Mouse (Mus musculus): ENCODE measurements around the gene Cacna1b. TPM values are rescaled to one million over a fixed set of nuclear protein-coding genes. Genes with fewer than 3 reads are reported as not detected.

The Cacna1b gene
- total and polyA plus RNA-seq, 3 experiments: under 0.01 TPM; not detected in 2

- no peak overlapping the region for H3K4me3 ChIP-seq (ENCODE audit: low read depth, low read length)
- peaks cover 98% of the 10 kb centered on the region for H3K36me3 ChIP-seq (replicated peaks)
- H3K9me3 ChIP-seq (replicated peaks): no peaks in the 10 kb centered on the region
- H3K27me3 ChIP-seq (ENCODE audit: insufficient read depth, low read length): no peaks in the 10 kb centered on the region
- no peaks in the 10 kb centered on the region for H3K4me1 ChIP-seq (ENCODE audit: insufficient read depth, low read depth, low read length)
- DNase-seq (ENCODE audit: low spot score): no peak
- TF ChIP-seq TAL1 (conservative IDR thresholded peaks at IDR 0.05; ENCODE audit: low read depth, low read length): no peak
- TF ChIP-seq GATA2 (IDR thresholded peaks at IDR 0.05; ENCODE audit: borderline replicate concordance, low read depth, low read length): no peak
- no peak for ATAC-seq (ENCODE audit: extremely low read depth, insufficient number of reproducible peaks, low FRiP score, poor library complexity, severe bottlenecking)
Observed at GRCm38 (mm10) chr2:24796833-24797457, 34.0 kb upstream of the Cacna1b start.

GRCm38 (mm10) chr2:24787250-24787649 lies 24.3 kb upstream of the Cacna1b start:
- Histone ChIP-seq H3K4me1 (ENCODE audit: insufficient read depth, low read depth, low read length) (no peaks in the 10 kb centered on the region), H3K4me3 (ENCODE audit: low read depth, low read length) (no peak overlapping the region), H3K36me3 (replicated peaks) (peaks cover 27% of the 10 kb centered on the region), H3K9me3 (replicated peaks) (no peaks in the 10 kb centered on the region), H3K27me3 (ENCODE audit: insufficient read depth, low read length) (peaks cover 5% of the 10 kb centered on the region)
- TF ChIP-seq GATA1 (IDR thresholded peaks at IDR 0.05; ENCODE audit: borderline replicate concordance, low read length) (no peak), TAL1 (conservative IDR thresholded peaks at IDR 0.05; ENCODE audit: low read depth, low read length) (no peak)
- ATAC-seq (ENCODE audit: extremely low read depth, insufficient number of reproducible peaks, low FRiP score, poor library complexity, severe bottlenecking) (no peak), DNase-seq (ENCODE audit: low spot score) (no peak)

GRCm38 (mm10) chr2:24781253-24781652 lies 18.3 kb upstream of the Cacna1b start:
- TF ChIP-seq CTCF (IDR thresholded peaks at IDR 0.05; ENCODE audit: low read depth, low read length) (no peak), TAL1 (conservative IDR thresholded peaks at IDR 0.05; ENCODE audit: low read depth, low read length) (no peak), POLR2AphosphoS5 (IDR thresholded peaks at IDR 0.05; ENCODE audit: insufficient replicate concordance, low read depth, low read length) (no peak), GATA1 (IDR thresholded peaks at IDR 0.05; ENCODE audit: borderline replicate concordance, low read length) (no peak), GATA2 (IDR thresholded peaks at IDR 0.05; ENCODE audit: borderline replicate concordance, low read depth, low read length) (no peak)
- H3K4me1 ChIP-seq (ENCODE audit: insufficient read depth, low read depth, low read length): no peaks in the 10 kb centered on the region; the same call in 1 of the 2 replicates
- H3K9me3 ChIP-seq (replicated peaks): no peaks in the 10 kb centered on the region
- no peak overlapping the region for H3K4me3 ChIP-seq (ENCODE audit: low read depth, low read length)
- peaks cover 17% of the 10 kb centered on the region for H3K27me3 ChIP-seq (ENCODE audit: insufficient read depth, low read length)
- no peaks in the 10 kb centered on the region for H3K36me3 ChIP-seq (replicated peaks)
- ATAC-seq (ENCODE audit: extremely low read depth, insufficient number of reproducible peaks, low FRiP score, poor library complexity, severe bottlenecking): no peak
- no peak for DNase-seq (ENCODE audit: low spot score)

GRCm38 (mm10) chr2:24776831-24777230 lies 13.9 kb upstream of the Cacna1b start:
- H3K36me3 ChIP-seq (replicated peaks): no peaks in the 10 kb centered on the region
- peaks cover 20% of the 10 kb centered on the region for H3K27me3 ChIP-seq (ENCODE audit: insufficient read depth, low read length)
- ATAC-seq (ENCODE audit: extremely low read depth, insufficient number of reproducible peaks, low FRiP score, poor library complexity, severe bottlenecking) (no peak), DNase-seq (ENCODE audit: low spot score) (no peak)
- no peak overlapping the region for H3K4me3 ChIP-seq (ENCODE audit: low read depth, low read length)
- H3K4me1 ChIP-seq (ENCODE audit: insufficient read depth, low read depth, low read length): no peaks in the 10 kb centered on the region; the same call in 1 of the 2 replicates
- TF ChIP-seq POLR2AphosphoS5 (IDR thresholded peaks at IDR 0.05; ENCODE audit: insufficient replicate concordance, low read depth, low read length) (no peak), GATA2 (IDR thresholded peaks at IDR 0.05; ENCODE audit: borderline replicate concordance, low read depth, low read length) (no peak), TAL1 (conservative IDR thresholded peaks at IDR 0.05; ENCODE audit: low read depth, low read length) (no peak), CTCF (IDR thresholded peaks at IDR 0.05; ENCODE audit: low read depth, low read length) (no peak), GATA1 (IDR thresholded peaks at IDR 0.05; ENCODE audit: borderline replicate concordance, low read length) (no peak)
- H3K9me3 ChIP-seq (replicated peaks): no peaks in the 10 kb centered on the region

- Histone ChIP-seq H3K9me3 (replicated peaks) (no peaks in the 10 kb centered on the region), H3K4me1 (ENCODE audit: insufficient read depth, low read depth, low read length) (no peaks in the 10 kb centered on the region; the same call in 1 of the 2 replicates), H3K4me3 (ENCODE audit: low read depth, low read length) (no peak overlapping the region), H3K36me3 (replicated peaks) (no peaks in the 10 kb centered on the region), H3K27me3 (ENCODE audit: insufficient read depth, low read length) (peaks cover 23% of the 10 kb centered on the region)
- ATAC-seq (ENCODE audit: extremely low read depth, insufficient number of reproducible peaks, low FRiP score, poor library complexity, severe bottlenecking) (no peak), DNase-seq (ENCODE audit: low spot score) (no peak)
- TF ChIP-seq CTCF (IDR thresholded peaks at IDR 0.05; ENCODE audit: low read depth, low read length): no peak
- TF ChIP-seq POLR2AphosphoS5 (IDR thresholded peaks at IDR 0.05; ENCODE audit: insufficient replicate concordance, low read depth, low read length): no peak
- no peak for TF ChIP-seq TAL1 (conservative IDR thresholded peaks at IDR 0.05; ENCODE audit: low read depth, low read length)
- TF ChIP-seq GATA2 (IDR thresholded peaks at IDR 0.05; ENCODE audit: borderline replicate concordance, low read depth, low read length): no peak
- no peak for TF ChIP-seq GATA1 (IDR thresholded peaks at IDR 0.05; ENCODE audit: borderline replicate concordance, low read length)
Observed at GRCm38 (mm10) chr2:24775951-24776587, 13.1 kb upstream of the Cacna1b start.

GRCm38 (mm10) chr2:24774832-24775231 lies 11.9 kb upstream of the Cacna1b start:
- no peak for DNase-seq (ENCODE audit: low spot score)
- no peak for ATAC-seq (ENCODE audit: extremely low read depth, insufficient number of reproducible peaks, low FRiP score, poor library complexity, severe bottlenecking)
- Histone ChIP-seq H3K9me3 (replicated peaks) (no peaks in the 10 kb centered on the region), H3K4me3 (ENCODE audit: low read depth, low read length) (no peak overlapping the region), H3K27me3 (ENCODE audit: insufficient read depth, low read length) (peaks cover 26% of the 10 kb centered on the region), H3K4me1 (ENCODE audit: insufficient read depth, low read depth, low read length) (no peaks in the 10 kb centered on the region; the same call in 1 of the 2 replicates), H3K36me3 (replicated peaks) (no peaks in the 10 kb centered on the region)
- TF ChIP-seq TAL1 (conservative IDR thresholded peaks at IDR 0.05; ENCODE audit: low read depth, low read length): no peak
- TF ChIP-seq GATA2 (IDR thresholded peaks at IDR 0.05; ENCODE audit: borderline replicate concordance, low read depth, low read length): no peak
- no peak for TF ChIP-seq GATA1 (IDR thresholded peaks at IDR 0.05; ENCODE audit: borderline replicate concordance, low read length)
- no peak for TF ChIP-seq CTCF (IDR thresholded peaks at IDR 0.05; ENCODE audit: low read depth, low read length)
- TF ChIP-seq POLR2AphosphoS5 (IDR thresholded peaks at IDR 0.05; ENCODE audit: insufficient replicate concordance, low read depth, low read length): no peak
